Mouse (Mus musculus) ES-E14 (cell line): Measurements from ENCODE around the gene Nos1ap. TPM values are rescaled to one million over a fixed set of nuclear protein-coding genes. Genes with fewer than 3 reads are reported as not detected.

Experiments used
- DNase-seq: peaks from one replicate; pipeline ENCODE4 v3.0.0-alpha.2; 2013; ENCODE audit warnings: low read depth, low spot score
- H3K27ac ChIP-seq: 2 replicates; pipeline ENCODE4 v1.5.1; 2012; ENCODE audit warnings: low read depth, mild to moderate bottlenecking, low read length, moderate library complexity, mixed read lengths; ENCODE audit not compliant: poor library complexity, insufficient read depth, severe bottlenecking
- H3K36me3 ChIP-seq: 2 replicates; pipeline ENCODE4 v1.6.1; 2012; ENCODE audit warnings: mild to moderate bottlenecking, low read length, moderate library complexity, mixed read lengths; ENCODE audit not compliant: control insufficient read depth, poor library complexity, insufficient read depth, severe bottlenecking
- H3K4me1 ChIP-seq, 2 experiments: fragments of 150-350 bp in 1 of 2; sonication (generic) in 1 of 2; 2 replicates each; pipeline ENCODE4 v1.6.1; 2012; ENCODE audit warnings: low read length in 2 of 2, mild to moderate bottlenecking in 1 of 2, mixed read lengths in 1 of 2; ENCODE audit not compliant: control insufficient read depth in 2 of 2, insufficient read depth in 2 of 2, poor library complexity in 1 of 2
- H3K4me3 ChIP-seq, 2 experiments: fragments of 150-350 bp in 1 of 2; sonication (generic) in 1 of 2; 2 replicates each; pipeline ENCODE4 v1.5.1; 2012; ENCODE audit warnings: low read length in 2 of 2, low read depth in 1 of 2, mild to moderate bottlenecking in 1 of 2, mixed read lengths in 1 of 2; ENCODE audit not compliant: insufficient read depth in 1 of 2, poor library complexity in 1 of 2, severe bottlenecking in 1 of 2
- H3K9ac ChIP-seq: 2 replicates; pipeline ENCODE4 v1.6.1; 2012; ENCODE audit warnings: low read depth, mild to moderate bottlenecking, low read length, mixed read lengths; ENCODE audit not compliant: poor library complexity, insufficient read depth, severe bottlenecking
- H3K9me3 ChIP-seq: fragments of 150-350 bp; sonication (generic); 2 replicates; pipeline ENCODE4 v1.6.1; 2012; ENCODE audit warnings: low read depth, mild to moderate bottlenecking, low read length; ENCODE audit not compliant: control insufficient read depth, insufficient read depth
- CHD2 ChIP-seq: IDR thresholded peaks from 2 replicates; pipeline ENCODE4 v1.6.1; 2014; ENCODE audit warnings: mild to moderate bottlenecking, low read depth, low read length, inconsistent platforms
- HCFC1 ChIP-seq: IDR thresholded peaks from 2 replicates; pipeline ENCODE4 v1.6.1; 2012; ENCODE audit warnings: low read length, inconsistent platforms, borderline replicate concordance; ENCODE audit not compliant: insufficient read depth
- MAFK ChIP-seq: IDR thresholded peaks from 2 replicates; pipeline ENCODE4 v1.6.1; 2014; ENCODE audit warnings: mild to moderate bottlenecking, low read depth, low read length, inconsistent platforms; ENCODE audit not compliant: insufficient read depth
- ZC3H11A ChIP-seq: IDR thresholded peaks from 2 replicates; pipeline ENCODE4 v1.6.1; 2012; ENCODE audit warnings: low read depth, mild to moderate bottlenecking, inconsistent platforms, low read length, borderline replicate concordance
- ZNF384 ChIP-seq: IDR thresholded peaks from 2 replicates; pipeline ENCODE4 v1.6.1; 2012; ENCODE audit warnings: low read depth, low read length, inconsistent platforms
- in situ Hi-C, 2 experiments: fragments of 600-800 bp; cut with MboI; formaldehyde crosslinking; loops; one replicate each; pipeline ENCODE4 v1.15.1; 2025; ENCODE audit warnings: low sequenced_read_pairs in 2 of 2, inconsistent platforms in 1 of 2; ENCODE audit not compliant: unreplicated experiment in 2 of 2
- total RNA-seq: library from RNA; depleted of rRNA; stranded (reverse); fragments of 300-350 nt; gene quantifications from 2 replicates; pipeline ENCODE4 v1.2.3, GENCODE M21; 2012

Gene Nos1ap
- total RNA-seq, 1 experiment, result 0.49 TPM

GRCm38 (mm10) chr1:170351080-170351479, 238.6 kb downstream of the Nos1ap start:
- H3K36me3 ChIP-seq, result no peaks in the 10 kb centered on the region
- no peaks in the 10 kb centered on the region for H3K4me1 ChIP-seq
- H3K9ac ChIP-seq, result no peak overlapping the region
- H3K4me3 ChIP-seq, result no peak overlapping the region
- no peaks in the 10 kb centered on the region for H3K9me3 ChIP-seq
- in situ Hi-C loops, result no loop called here
- no peak for DNase-seq
- H3K27ac ChIP-seq, result no peak overlapping the region
- no peak for TF ChIP-seq HCFC1
- TF ChIP-seq MAFK, result no peak
- no peak for TF ChIP-seq ZC3H11A
- TF ChIP-seq ZNF384, result no peak
- TF ChIP-seq CHD2, result no peak

- H3K4me1 ChIP-seq, result no peaks in the 10 kb centered on the region
- TF ChIP-seq HCFC1, result no peak
- TF ChIP-seq MAFK, result no peak
- TF ChIP-seq CHD2, result no peak
- no peak for TF ChIP-seq ZC3H11A
- no peak for TF ChIP-seq ZNF384
- in situ Hi-C loops, result no loop called here
Measured at GRCm38 (mm10) chr1:170346266-170346665, 243.4 kb downstream of the Nos1ap start.

GRCm38 (mm10) chr1:170343906-170344305, 245.8 kb downstream of the Nos1ap start:
- no peak overlapping the region for H3K4me3 ChIP-seq
- no peak overlapping the region for H3K27ac ChIP-seq
- in situ Hi-C loops, result no loop called here
- H3K9ac ChIP-seq, result no peak overlapping the region
- TF ChIP-seq CHD2 (no peak), ZC3H11A (no peak), HCFC1 (no peak), ZNF384 (no peak), MAFK (no peak)
- H3K4me1 ChIP-seq, result no peaks in the 10 kb centered on the region
- DNase-seq, result no peak
- no peaks in the 10 kb centered on the region for H3K36me3 ChIP-seq
- H3K9me3 ChIP-seq, result no peaks in the 10 kb centered on the region

More at GRCm38 (mm10) chr1:170346266-170346665, 243.4 kb downstream of the Nos1ap start:
- Histone ChIP-seq H3K9ac (no peak overlapping the region), H3K9me3 (no peaks in the 10 kb centered on the region), H3K4me3 (no peak overlapping the region), H3K36me3 (no peaks in the 10 kb centered on the region), H3K27ac (no peak overlapping the region)
- no peak for DNase-seq

GRCm38 (mm10) chr1:170343081-170343480, 246.6 kb downstream of the Nos1ap start:
- TF ChIP-seq MAFK (no peak), ZNF384 (no peak), HCFC1 (no peak), CHD2 (no peak), ZC3H11A (no peak)
- in situ Hi-C loops, result no loop called here
- no peak for DNase-seq
- no peaks in the 10 kb centered on the region for H3K4me1 ChIP-seq
- H3K9ac ChIP-seq, result no peak overlapping the region
- H3K36me3 ChIP-seq, result no peaks in the 10 kb centered on the region
- no peak overlapping the region for H3K4me3 ChIP-seq
- H3K9me3 ChIP-seq, result no peaks in the 10 kb centered on the region
- H3K27ac ChIP-seq, result no peak overlapping the region

- Histone ChIP-seq H3K4me1 (no peaks in the 10 kb centered on the region), H3K9me3 (no peaks in the 10 kb centered on the region), H3K27ac (no peak overlapping the region), H3K4me3 (no peak overlapping the region), H3K9ac (no peak overlapping the region), H3K36me3 (no peaks in the 10 kb centered on the region)
- in situ Hi-C loops, result no loop called here
- DNase-seq, result no peak
- no peak for TF ChIP-seq ZNF384
- no peak for TF ChIP-seq CHD2
- TF ChIP-seq MAFK, result no peak
- no peak for TF ChIP-seq ZC3H11A
- TF ChIP-seq HCFC1, result no peak
Measured at GRCm38 (mm10) chr1:170339943-170340342, 249.7 kb downstream of the Nos1ap start.
